In the genomic region with DNA sequence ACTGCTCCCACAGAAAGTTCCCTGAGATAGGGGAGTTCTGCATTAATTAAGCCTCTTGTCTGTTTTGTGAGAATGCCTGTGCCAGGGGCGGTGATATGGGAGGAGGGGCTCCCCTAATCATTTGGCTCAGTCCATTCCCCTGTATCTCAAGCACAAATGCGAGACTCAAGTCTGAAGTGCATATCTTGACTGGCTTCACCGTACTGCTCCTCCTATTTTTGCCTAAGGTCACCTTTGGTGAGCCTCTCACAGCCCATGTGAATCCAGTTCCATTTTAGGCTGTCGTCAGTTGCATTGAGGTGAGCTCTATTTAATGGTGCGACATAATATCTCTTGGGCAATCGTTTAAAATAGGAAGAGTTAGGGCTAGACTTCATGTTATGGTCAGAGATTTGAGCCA, we compare ENCODE assay signal across 12 mouse cellular contexts.
"Had no signal": no experiment of that assay in that cellular context is flagged by ENCODE, and none has a peak within 500 bp of the region (broad histone marks: within the 10 kb centered on the region; RNA-seq: fewer than 3 reads in every experiment).

No protein-coding gene starts in this region.

- H3K4me1 ChIP-seq: megakaryocyte, embryonic 14.5 days; midbrain, embryonic 13.5 days; midbrain, embryonic 15.5 days; neural tube, embryonic 12.5 days had no signal

- H3K4me2 ChIP-seq: lung, embryonic 14.5 days; midbrain, embryonic 11.5 days; midbrain, embryonic 13.5 days; midbrain, embryonic 15.5 days; neural tube, embryonic 12.5 days had no signal

- H3K27me3 ChIP-seq: megakaryocyte, embryonic 14.5 days; midbrain, embryonic 13.5 days; midbrain, embryonic 15.5 days; neural tube, embryonic 12.5 days had no signal

- DNase-seq: lung, adult 18-20 months; lung, embryonic 14.5 days; lung, postnatal 10 days; right cerebral cortex, postnatal 14 days; spleen, adult 18-20 months; thymus, adult 18-20 months had no signal

- H3K36me3 ChIP-seq: midbrain, embryonic 13.5 days; midbrain, embryonic 15.5 days; neural tube, embryonic 12.5 days had no signal

- H3K4me3 ChIP-seq: megakaryocyte, embryonic 14.5 days; midbrain, embryonic 13.5 days; midbrain, embryonic 15.5 days; neural tube, embryonic 12.5 days had no signal

- ATAC-seq: midbrain, embryonic 13.5 days; midbrain, embryonic 15.5 days had no signal

- H3K9ac ChIP-seq: lung, embryonic 14.5 days; midbrain, embryonic 13.5 days; midbrain, embryonic 15.5 days; neural tube, embryonic 12.5 days had no signal

- H3K9me3 ChIP-seq: megakaryocyte, embryonic 14.5 days; midbrain, embryonic 13.5 days; midbrain, embryonic 15.5 days; neural tube, embryonic 12.5 days had no signal

- H3K27ac ChIP-seq: macrophage; midbrain, embryonic 13.5 days; midbrain, embryonic 15.5 days; neural tube, embryonic 12.5 days had no signal
